Mouse (Mus musculus) thymus, adult 2 months (tissue): ENCODE results near the gene Ube2m. TPM values are rescaled to one million over a fixed set of nuclear protein-coding genes. Genes with fewer than 3 reads are reported as not detected.

ENCODE experiments used
- DNase-seq: peaks from one replicate; pipeline ENCODE4 v3.0.0; 2021
- H3K27ac ChIP-seq: fragments of 200-500 bp; 2 replicates; pipeline ENCODE4 v1.5.1; 2012; ENCODE audit warnings: low read length, control low read depth; ENCODE audit not compliant: control insufficient read depth, insufficient read depth
- H3K27me3 ChIP-seq: fragments of 200-500 bp; 2 replicates; pipeline ENCODE4 v1.6.1; 2012; ENCODE audit warnings: mild to moderate bottlenecking, low read length, moderate library complexity, mixed read lengths; ENCODE audit not compliant: control insufficient read depth, insufficient read depth
- H3K36me3 ChIP-seq: fragments of 200-500 bp; 2 replicates; pipeline ENCODE4 v1.6.1; 2012; ENCODE audit warnings: mild to moderate bottlenecking, low read length, moderate library complexity; ENCODE audit not compliant: control insufficient read depth, insufficient read depth
- H3K4me1 ChIP-seq: fragments of 200-500 bp; replicated peaks from 2 replicates; pipeline ENCODE4 v1.6.1; 2012; ENCODE audit warnings: low read length; ENCODE audit not compliant: control insufficient read depth, insufficient read depth
- H3K4me3 ChIP-seq: fragments of 200-500 bp; 2 replicates; pipeline ENCODE4 v1.5.1; 2012; ENCODE audit warnings: mild to moderate bottlenecking, low read length, control low read depth, moderate library complexity; ENCODE audit not compliant: control insufficient read depth, insufficient read depth
- CTCF ChIP-seq: fragments of 200-500 bp; IDR thresholded peaks from 2 replicates; pipeline ENCODE4 v1.5.1; 2012; ENCODE audit warnings: mild to moderate bottlenecking, control low read depth, low read length, moderate library complexity, borderline replicate concordance; ENCODE audit not compliant: control insufficient read depth, poor library complexity, insufficient read depth; ENCODE audit errors: extremely low read depth
- POLR2A ChIP-seq: fragments of 200-500 bp; IDR thresholded peaks from 2 replicates; pipeline ENCODE4 v1.6.1; 2012; ENCODE audit warnings: mild to moderate bottlenecking, low read length, control low read depth, moderate library complexity; ENCODE audit not compliant: control insufficient read depth, poor library complexity, insufficient read depth; ENCODE audit errors: extremely low read depth
- WGBS: fragments of 180-500 bp; shearing (Covaris S2); methylation state at CpG from one replicate; pipeline ENCODE4 v1.1.7; 2018; 5-methylcytosine and 5-hydroxymethylcytosine counted together
- polyA plus RNA-seq: library from polyadenylated mRNA; depleted of rRNA; stranded (reverse); fragments of >200 nt; gene quantifications from 2 replicates; pipeline ENCODE4 v1.2.3, GENCODE M21; 2012

The Ube2m gene
- polyA plus RNA-seq, 1 experiment, result 236 TPM

GRCm38 (mm10) chr7:13035211-13035855 lies 2.7 kb downstream of the Ube2m start:
- no peak for DNase-seq
- H3K27me3 ChIP-seq, result no peaks in the 10 kb centered on the region
- no peak for TF ChIP-seq POLR2A
- TF ChIP-seq CTCF, result no peak
- peaks cover 26% of the 10 kb centered on the region for H3K36me3 ChIP-seq
- no peak overlapping the region for H3K4me3 ChIP-seq
- no peak overlapping the region for H3K27ac ChIP-seq
- H3K4me1 ChIP-seq, result peaks cover 25% of the 10 kb centered on the region
- 90% methylated on average over 17 of the region's 17 CpGs for WGBS

GRCm38 (mm10) chr7:13034148-13034977 lies 3.7 kb downstream of the Ube2m start, which contains the start of gene Chmp2a:
Chmp2a (minus strand) TSS chr7:13034807.
- TF ChIP-seq CTCF (no peak), POLR2A (peak; percentile 56)
- Histone ChIP-seq H3K36me3 (peaks cover 36% of the 10 kb centered on the region), H3K27ac (peak within 1 kb of the TSS; percentile 60), H3K4me3 (peak within 1 kb of the TSS; percentile 64), H3K27me3 (no peaks in the 10 kb centered on the region), H3K4me1 (peaks cover 25% of the 10 kb centered on the region)
- peak; percentile 97 for DNase-seq
- WGBS, result under 1% methylated on average over 45 of the region's 45 CpGs

- H3K4me1 ChIP-seq, result peaks cover 21% of the 10 kb centered on the region
- peaks cover 43% of the 10 kb centered on the region for H3K36me3 ChIP-seq
- no peak for DNase-seq
- TF ChIP-seq POLR2A (no peak), CTCF (no peak)
- H3K27ac ChIP-seq, result peak overlapping the region; percentile 60; the same call in 1 of the 2 replicates
- H3K27me3 ChIP-seq, result no peaks in the 10 kb centered on the region
- H3K4me3 ChIP-seq, result no peak overlapping the region
- 51% methylated on average over 13 of the region's 13 CpGs for WGBS
Observed at GRCm38 (mm10) chr7:13033451-13034147, 4.5 kb downstream of the Ube2m start.

GRCm38 (mm10) chr7:13032541-13032940 lies 5.5 kb downstream of the Ube2m start:
- peaks cover 54% of the 10 kb centered on the region for H3K36me3 ChIP-seq
- no peaks in the 10 kb centered on the region for H3K27me3 ChIP-seq
- 97% methylated on average over 7 of the region's 7 CpGs for WGBS
- TF ChIP-seq CTCF, result no peak
- no peak for TF ChIP-seq POLR2A
- no peak overlapping the region for H3K4me3 ChIP-seq
- DNase-seq, result no peak
- H3K27ac ChIP-seq, result no peak overlapping the region
- H3K4me1 ChIP-seq, result peaks cover 19% of the 10 kb centered on the region

GRCm38 (mm10) chr7:13031983-13032382 lies 6.1 kb downstream of the Ube2m start:
- 90% methylated on average over 2 of the region's 2 CpGs for WGBS
- Histone ChIP-seq H3K4me3 (no peak overlapping the region), H3K27me3 (no peaks in the 10 kb centered on the region), H3K36me3 (peaks cover 60% of the 10 kb centered on the region), H3K4me1 (peaks cover 15% of the 10 kb centered on the region), H3K27ac (no peak overlapping the region)
- no peak for DNase-seq
- TF ChIP-seq POLR2A, result no peak
- no peak for TF ChIP-seq CTCF

- H3K36me3 ChIP-seq, result peaks cover 62% of the 10 kb centered on the region
- no peak overlapping the region for H3K27ac ChIP-seq
- 82% methylated on average over 5 of the region's 5 CpGs for WGBS
- TF ChIP-seq CTCF (no peak), POLR2A (no peak)
- H3K27me3 ChIP-seq, result no peaks in the 10 kb centered on the region
- no peak overlapping the region for H3K4me3 ChIP-seq
- DNase-seq, result no peak
- H3K4me1 ChIP-seq, result peaks cover 16% of the 10 kb centered on the region
Observed at GRCm38 (mm10) chr7:13031069-13031468, 7.0 kb downstream of the Ube2m start.
